Mouse (Mus musculus) intestine, postnatal 0 days (tissue): ENCODE measurements at regions not wholly inside any gene's neighbourhood (a gene's known extent, or its start where the extent isn't known, plus 50 kb on each side); places are given as distances from the start of the nearest gene placed in this dataset.
A peak's percentile ranks its signal among the peaks of the same experiment; 100 is the strongest.

ENCODE experiments used
- ATAC-seq: fragments of 200-750 bp; cut with Nextera tagmentation; 2 replicates; pipeline ENCODE4 v1.8.0; 2017; ENCODE audit warnings: mild to moderate bottlenecking, moderate TSS enrichment, moderate library complexity
- H3K27ac ChIP-seq: fragments of 300-500 bp; sonication (generic); 2 replicates; pipeline ENCODE4 v1.5.1; 2014; ENCODE audit warnings: mild to moderate bottlenecking, low read depth, low read length, moderate library complexity
- H3K27me3 ChIP-seq: fragments of 300-500 bp; sonication (generic); replicated peaks from 2 replicates; pipeline ENCODE4 v1.6.1; 2014; ENCODE audit warnings: low read length, mixed read lengths; ENCODE audit not compliant: control insufficient read depth, insufficient read depth
- H3K36me3 ChIP-seq: fragments of 300-500 bp; sonication (generic); 2 replicates; pipeline ENCODE4 v1.6.1; 2014; ENCODE audit warnings: mild to moderate bottlenecking, moderate library complexity; ENCODE audit not compliant: control insufficient read depth, insufficient read depth
- H3K4me1 ChIP-seq: fragments of 300-500 bp; sonication (generic); replicated peaks from 2 replicates; pipeline ENCODE4 v1.6.1; 2014; ENCODE audit warnings: antibody characterized with exemption, low read length, mixed read lengths; ENCODE audit not compliant: control insufficient read depth, insufficient read depth
- H3K4me2 ChIP-seq: fragments of 300-500 bp; sonication (generic); replicated peaks from 2 replicates; pipeline ENCODE4 v1.6.1; 2014; ENCODE audit warnings: low read depth, mild to moderate bottlenecking, moderate library complexity
- H3K4me3 ChIP-seq: fragments of 300-500 bp; sonication (generic); 2 replicates; pipeline ENCODE4 v1.5.1; 2014; ENCODE audit warnings: low read depth, low read length
- H3K9ac ChIP-seq: fragments of 300-500 bp; sonication (generic); 2 replicates; pipeline ENCODE4 v1.6.1; 2014; ENCODE audit warnings: mild to moderate bottlenecking, low read depth, low read length
- H3K9me3 ChIP-seq: fragments of 300-500 bp; sonication (generic); 2 replicates; pipeline ENCODE4 v1.6.1; 2016; ENCODE audit warnings: mixed run types; ENCODE audit not compliant: control insufficient read depth
- CTCF ChIP-seq: sonication (generic); IDR thresholded peaks from 2 replicates; pipeline ENCODE4 v1.5.1; 2016; ENCODE audit warnings: low read depth, mild to moderate bottlenecking, control low read depth, antibody characterized with exemption, moderate library complexity
- WGBS: fragments of 180-500 bp; shearing (Covaris S2); extraction: QIAGEN DNeasy Blood & Tissue Kit; methylation state at CpG from one replicate; pipeline ENCODE4 v1.1.7; 2014; 5-methylcytosine and 5-hydroxymethylcytosine counted together

GRCm38 (mm10) chr1:12025791-12026190, 611.9 kb downstream of the A830018L16Rik start:
- Histone ChIP-seq H3K9me3 (no peaks in the 10 kb centered on the region), H3K27ac (no peak overlapping the region), H3K4me1 (no peaks in the 10 kb centered on the region), H3K9ac (no peak overlapping the region), H3K36me3 (no peaks in the 10 kb centered on the region), H3K4me3 (no peak overlapping the region), H3K4me2 (no peak overlapping the region), H3K27me3 (no peaks in the 10 kb centered on the region)
- TF ChIP-seq CTCF = no peak
- no peak for ATAC-seq

- no peaks in the 10 kb centered on the region for H3K4me1 ChIP-seq
- H3K27ac ChIP-seq = no peak overlapping the region
- H3K27me3 ChIP-seq = no peaks in the 10 kb centered on the region
- no peaks in the 10 kb centered on the region for H3K9me3 ChIP-seq
- no peak overlapping the region for H3K4me3 ChIP-seq
- no peak overlapping the region for H3K9ac ChIP-seq
- no peak for TF ChIP-seq CTCF
- no peaks in the 10 kb centered on the region for H3K36me3 ChIP-seq
- no peak for ATAC-seq
- WGBS = 64% methylated on average over 2 of the region's 2 CpGs
- no peak overlapping the region for H3K4me2 ChIP-seq
Measured at GRCm38 (mm10) chr1:12027442-12027841, 613.5 kb downstream of the A830018L16Rik start.

GRCm38 (mm10) chr1:12028074-12028473, 614.2 kb downstream of the A830018L16Rik start:
- H3K4me2 ChIP-seq = no peak overlapping the region
- H3K4me1 ChIP-seq = no peaks in the 10 kb centered on the region
- H3K9ac ChIP-seq = no peak overlapping the region
- no peak overlapping the region for H3K4me3 ChIP-seq
- no peak overlapping the region for H3K27ac ChIP-seq
- no peaks in the 10 kb centered on the region for H3K36me3 ChIP-seq
- no peaks in the 10 kb centered on the region for H3K27me3 ChIP-seq
- WGBS = 73% methylated on average over 4 of the region's 4 CpGs
- H3K9me3 ChIP-seq = no peaks in the 10 kb centered on the region
- no peak for ATAC-seq
- TF ChIP-seq CTCF = peak; percentile 33

- TF ChIP-seq CTCF = no peak
- no peaks in the 10 kb centered on the region for H3K4me1 ChIP-seq
- no peak overlapping the region for H3K27ac ChIP-seq
- WGBS = 78% methylated on average over 8 of the region's 8 CpGs
- no peak overlapping the region for H3K9ac ChIP-seq
- H3K9me3 ChIP-seq = no peaks in the 10 kb centered on the region
- no peak overlapping the region for H3K4me2 ChIP-seq
- H3K4me3 ChIP-seq = no peak overlapping the region
- no peak for ATAC-seq
- H3K36me3 ChIP-seq = no peaks in the 10 kb centered on the region
- H3K27me3 ChIP-seq = no peaks in the 10 kb centered on the region
Measured at GRCm38 (mm10) chr1:12051931-12052482, 638.1 kb downstream of the A830018L16Rik start.

- H3K9ac ChIP-seq = no peak overlapping the region
- H3K36me3 ChIP-seq = no peaks in the 10 kb centered on the region
- no peak overlapping the region for H3K4me3 ChIP-seq
- no peaks in the 10 kb centered on the region for H3K4me1 ChIP-seq
- 62% methylated on average over 3 of the region's 3 CpGs for WGBS
- TF ChIP-seq CTCF = no peak
- no peaks in the 10 kb centered on the region for H3K27me3 ChIP-seq
- H3K9me3 ChIP-seq = no peaks in the 10 kb centered on the region
- ATAC-seq = no peak
- no peak overlapping the region for H3K4me2 ChIP-seq
- H3K27ac ChIP-seq = no peak overlapping the region
Measured at GRCm38 (mm10) chr1:12055865-12056560, 642.1 kb downstream of the A830018L16Rik start.

GRCm38 (mm10) chr1:12065016-12065513, 651.2 kb downstream of the A830018L16Rik start:
- H3K4me3 ChIP-seq = no peak overlapping the region
- no peaks in the 10 kb centered on the region for H3K9me3 ChIP-seq
- no peaks in the 10 kb centered on the region for H3K27me3 ChIP-seq
- 90% methylated on average over 6 of the region's 6 CpGs for WGBS
- no peaks in the 10 kb centered on the region for H3K4me1 ChIP-seq
- ATAC-seq = no peak
- no peaks in the 10 kb centered on the region for H3K36me3 ChIP-seq
- H3K27ac ChIP-seq = no peak overlapping the region
- H3K4me2 ChIP-seq = no peak overlapping the region
- H3K9ac ChIP-seq = no peak overlapping the region
- TF ChIP-seq CTCF = no peak
